Mouse (Mus musculus) gastrocnemius, adult 2 months (tissue): ENCODE results near the gene Ttf2. TPM values are rescaled to one million over a fixed set of nuclear protein-coding genes. Genes with fewer than 3 reads are reported as not detected.

Experiments used
- DNase-seq: peaks from one replicate; pipeline ENCODE4 v3.0.0; 2022
- H3K27ac ChIP-seq: fragments of 200-600 bp; 2 replicates; pipeline ENCODE4 v1.8.1; 2022; ENCODE audit warnings: mild to moderate bottlenecking
- H3K4me3 ChIP-seq: fragments of 200-600 bp; 2 replicates; pipeline ENCODE4 v1.8.1; 2022; ENCODE audit warnings: mild to moderate bottlenecking, moderate library complexity
- CTCF ChIP-seq: fragments of 200-600 bp; IDR thresholded peaks from 2 replicates; pipeline ENCODE4 v1.8.1; 2022; ENCODE audit warnings: antibody characterized with exemption, mild to moderate bottlenecking, moderate library complexity
- intact Hi-C: fragments of 180-260 bp; cut with DNase I; formaldehyde crosslinking; loops from one replicate; pipeline ENCODE4 v1.15.1; 2025
- total RNA-seq, 2 experiments: library from RNA; stranded (reverse); gene quantifications; 2 replicates each; pipeline ENCODE4 v1.2.3; 2021

Ttf2 gene
- total RNA-seq, 2 experiments from 2014 or later, result 2.5 to 3.1 TPM

DNA sequence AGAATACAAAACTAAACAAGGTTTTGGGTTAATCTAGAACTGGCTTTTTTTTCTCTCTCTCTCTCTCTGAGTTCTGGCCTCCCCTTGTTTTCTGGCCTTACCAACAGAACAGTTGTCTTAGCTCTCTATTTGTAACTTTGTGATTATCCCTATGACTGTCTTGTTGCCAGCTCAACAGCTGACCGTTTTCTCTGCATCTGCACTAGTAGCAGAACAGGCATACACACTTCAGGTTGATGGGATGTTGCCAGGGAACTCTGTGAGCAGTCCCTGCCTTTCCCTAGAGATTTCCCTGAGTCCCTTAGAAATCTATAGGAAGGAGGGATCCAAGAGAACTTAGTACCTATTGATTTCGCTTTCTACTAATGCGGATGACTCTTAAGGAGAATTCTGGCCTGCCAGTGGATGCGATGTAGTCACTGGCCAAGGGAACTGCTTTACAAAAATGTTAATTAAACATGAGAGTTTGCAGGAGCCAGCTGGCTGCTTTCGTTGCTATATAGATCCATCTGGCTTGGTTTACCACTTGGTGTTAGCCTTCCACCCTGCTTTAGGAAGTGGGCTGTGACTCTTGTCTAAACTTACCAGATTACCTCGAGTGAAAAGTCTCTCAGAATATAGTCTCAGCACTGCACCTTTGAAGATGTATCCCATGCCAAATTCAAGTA lies 45.3 kb downstream of the Ttf2 start:
- TF ChIP-seq CTCF, result no peak
- intact Hi-C loops, result loop anchor here (5.0 to 10.0 kb wide), 3 partner anchors 43 to 681 kb away; partner anchors contain the start of genes Atp1a1 and Ttf2
- Histone ChIP-seq H3K4me3 (0 out of 2 replicates have a peak overlapping the region, but pooled peaks have one; percentile 15), H3K27ac (peak overlapping the region; percentile 59; the same call in 1 of the 2 replicates)
- DNase-seq, result no peak

DNA sequence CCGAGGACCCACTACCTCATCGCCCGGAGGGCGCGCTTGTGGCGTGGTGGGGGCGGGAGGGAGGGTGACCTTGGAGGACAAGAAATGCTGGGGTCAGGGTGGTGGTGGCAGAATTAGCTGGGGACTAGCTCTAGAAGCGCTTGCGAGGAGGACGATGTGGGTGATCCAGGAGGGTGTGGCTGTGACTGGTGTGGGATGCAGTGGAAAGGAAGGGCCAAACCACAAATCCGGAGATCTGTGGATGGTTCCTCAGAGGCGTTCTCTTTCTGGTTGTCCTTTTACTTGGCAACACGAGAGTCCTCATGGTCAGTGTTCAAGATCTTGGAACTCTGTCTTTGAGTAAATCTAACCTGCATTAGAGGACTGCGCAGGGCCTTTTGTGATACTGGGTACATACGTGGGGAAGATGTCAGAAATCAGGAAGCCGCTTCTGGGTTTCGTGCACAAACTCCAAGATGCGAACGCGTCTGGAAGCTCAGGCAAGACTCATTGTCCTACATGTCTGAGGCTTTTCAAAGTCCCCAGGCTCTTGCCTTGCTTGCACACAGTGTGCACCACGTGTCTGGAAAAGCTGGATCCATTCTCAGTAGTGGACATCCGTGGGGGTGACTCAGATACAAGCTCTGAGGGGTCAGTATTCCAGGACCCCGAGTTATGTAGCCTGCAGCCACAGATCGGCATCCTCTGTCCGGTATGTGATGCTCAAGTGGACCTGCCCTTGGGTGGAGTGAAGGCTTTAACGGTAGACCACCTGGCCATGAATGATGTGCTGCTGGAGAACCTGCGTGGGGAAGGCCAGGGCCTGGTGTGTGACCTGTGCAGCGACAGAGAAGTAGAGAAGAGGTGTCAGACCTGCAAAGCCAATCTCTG lies 46.7 kb downstream of the Ttf2 start:
- no peak for DNase-seq
- Histone ChIP-seq H3K4me3 (peak overlapping the region; percentile 81), H3K27ac (peak overlapping the region; percentile 92)
- no peak for TF ChIP-seq CTCF
- intact Hi-C loops, result loop anchor here (5.0 to 10.0 kb wide), 3 partner anchors 45 to 682 kb away; partner anchors contain the start of genes Atp1a1 and Ttf2

DNA sequence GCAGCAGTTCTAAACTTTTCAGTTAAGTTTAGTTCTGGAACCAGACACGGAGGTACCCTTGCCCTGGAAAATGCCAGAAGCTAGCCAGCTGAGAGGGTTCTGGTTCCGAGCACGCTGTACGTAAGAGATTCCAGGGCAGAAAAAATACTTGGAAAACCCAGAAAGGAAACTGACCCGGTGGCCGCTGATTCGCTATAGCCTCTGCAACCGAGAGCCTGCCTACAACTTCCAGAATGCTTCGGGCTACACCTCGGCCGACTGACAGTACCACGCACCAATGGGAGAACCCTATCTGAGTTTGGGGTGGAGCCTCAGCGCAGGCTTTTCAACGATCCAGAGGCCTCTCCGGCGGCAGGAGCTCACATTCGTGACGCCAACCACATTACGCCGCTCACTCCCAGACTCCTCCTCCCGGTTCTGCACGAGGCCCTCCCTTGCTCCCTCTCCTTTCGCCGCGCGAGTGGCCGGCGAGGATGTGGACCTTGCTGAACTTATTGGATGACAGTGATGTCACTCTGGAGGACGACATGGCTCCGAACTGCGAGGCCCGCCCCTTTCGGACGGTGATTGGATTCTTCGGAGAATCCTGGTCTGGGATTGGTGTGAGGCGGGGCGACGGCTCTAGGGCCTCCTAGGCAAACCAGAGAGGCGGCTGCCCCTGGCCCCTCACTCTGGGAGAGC lies 47.5 kb downstream of the Ttf2 start, which contains the start of gene Trim45:
TSS of gene Trim45 (plus strand) at position 378 of the 681 bp plus-strand sequence.
- no peak for TF ChIP-seq CTCF
- Histone ChIP-seq H3K27ac (peak within 1 kb of the TSS; percentile 92), H3K4me3 (peak within 1 kb of the TSS; percentile 81)
- DNase-seq, result peak; percentile 98
- intact Hi-C loops, result loop anchor here (5.0 to 10.0 kb wide), 3 partner anchors 45 to 683 kb away; partner anchors contain the start of genes Atp1a1 and Ttf2

DNA sequence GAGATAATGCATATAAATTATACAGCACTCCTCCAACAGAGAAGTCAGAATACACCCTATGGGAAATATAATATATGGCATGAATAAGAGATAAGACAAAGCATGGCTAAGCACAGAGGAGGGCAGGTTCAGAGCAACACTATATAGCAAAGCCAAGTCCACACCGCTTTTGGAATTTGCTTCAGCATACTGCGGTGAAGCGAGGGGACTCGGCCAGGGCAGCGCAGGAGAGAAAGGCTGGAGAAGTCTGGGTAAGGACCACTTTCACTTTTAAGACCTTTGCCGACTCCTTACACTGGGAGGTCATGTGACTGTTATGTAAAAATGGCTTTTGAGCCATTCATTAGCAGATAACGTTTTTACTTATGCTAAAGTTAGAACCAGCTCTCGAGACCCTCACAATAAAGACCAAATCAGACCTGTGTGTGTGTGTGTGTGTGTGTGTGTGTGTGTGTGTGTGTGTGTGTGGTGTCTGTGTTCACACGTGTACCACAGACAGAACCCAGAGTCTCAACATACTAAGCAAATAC lies 48.8 kb downstream of the Ttf2 start:
- no peak overlapping the region for H3K4me3 ChIP-seq
- no peak overlapping the region for H3K27ac ChIP-seq
- DNase-seq, result no peak
- intact Hi-C loops, result loop anchor here (5.0 to 10.0 kb wide), 3 partner anchors 47 to 684 kb away; partner anchors contain the start of genes Atp1a1 and Ttf2
- TF ChIP-seq CTCF, result no peak

DNA sequence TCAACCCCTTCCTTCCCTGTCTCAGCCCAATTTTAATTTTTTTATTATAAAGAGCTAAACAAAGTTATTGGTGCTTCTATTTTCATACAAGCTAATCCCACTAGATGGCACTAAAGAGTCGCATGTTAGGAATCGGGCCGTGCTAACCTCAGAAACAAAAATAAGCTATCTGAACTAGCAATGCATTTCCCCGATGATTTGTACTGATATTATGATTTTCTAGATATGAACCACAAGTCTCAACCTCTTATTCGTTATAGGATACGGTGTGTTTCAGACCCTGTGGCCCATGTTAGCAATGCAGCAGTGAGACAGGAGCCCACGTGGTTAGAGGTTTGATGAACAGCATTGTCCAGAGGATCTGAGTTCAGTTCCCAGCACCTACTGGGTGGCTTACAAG lies 52.6 kb downstream of the Ttf2 start:
- TF ChIP-seq CTCF, result peak; percentile 76
- no peak for DNase-seq
- intact Hi-C loops, result no loop called here
- Histone ChIP-seq H3K27ac (no peak overlapping the region), H3K4me3 (0 out of 2 replicates have a peak overlapping the region, but pooled peaks have one; percentile 25)

DNA sequence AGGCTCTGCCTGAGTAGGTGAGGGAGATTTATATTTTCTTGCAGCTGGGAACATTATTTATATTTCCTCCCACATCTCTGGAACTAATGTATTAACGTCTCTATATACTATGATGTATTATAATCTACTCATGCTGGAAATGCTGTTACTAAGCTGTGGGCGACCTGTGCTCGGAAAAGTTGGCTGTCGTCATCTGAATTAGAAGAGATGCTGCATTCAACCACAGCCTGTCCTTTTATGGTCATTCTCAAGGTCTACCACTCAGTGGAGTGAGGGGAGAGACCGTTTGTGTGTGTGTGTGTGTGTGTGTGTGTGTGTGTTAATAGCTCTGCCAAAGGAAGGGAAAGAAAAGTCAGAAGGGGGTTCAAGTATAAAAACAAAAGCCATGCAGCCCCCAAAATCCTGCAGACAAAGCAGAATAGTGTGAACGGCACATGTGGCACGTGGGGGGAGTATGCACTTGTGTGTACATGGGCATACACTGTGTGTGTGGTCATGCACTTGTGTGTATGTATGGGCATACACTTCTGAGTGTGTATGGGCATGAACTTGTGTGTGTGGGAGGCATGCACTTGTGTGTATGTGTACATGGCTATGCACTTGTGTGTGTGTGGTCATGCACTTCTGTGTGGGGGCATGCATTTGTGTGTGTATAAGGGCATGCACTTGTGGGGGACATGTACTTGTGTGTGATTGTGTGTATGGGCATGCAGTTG lies 57.8 kb downstream of the Ttf2 start:
- Histone ChIP-seq H3K27ac (no peak overlapping the region), H3K4me3 (no peak overlapping the region)
- no peak for DNase-seq
- intact Hi-C loops, result no loop called here
- TF ChIP-seq CTCF, result no peak

DNA sequence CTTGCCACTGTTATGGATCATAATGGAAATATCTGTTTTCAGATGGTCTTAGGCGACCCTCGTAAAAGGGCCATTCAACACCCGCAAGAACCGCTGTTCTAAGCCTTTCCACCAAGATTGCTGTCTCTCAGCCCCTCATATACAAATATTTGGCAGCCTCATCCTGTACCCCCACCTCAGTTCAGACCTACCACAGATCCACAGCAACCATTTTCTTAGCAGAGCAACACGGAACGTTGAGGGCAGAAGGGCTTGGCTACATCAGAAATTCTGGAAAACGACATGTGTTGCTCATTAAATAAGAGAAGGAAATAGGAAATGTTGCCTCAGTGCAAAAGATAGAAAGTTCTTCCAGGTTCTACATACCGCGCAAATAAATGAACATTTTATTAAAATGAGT lies 58.4 kb downstream of the Ttf2 start:
- intact Hi-C loops, result no loop called here

DNA sequence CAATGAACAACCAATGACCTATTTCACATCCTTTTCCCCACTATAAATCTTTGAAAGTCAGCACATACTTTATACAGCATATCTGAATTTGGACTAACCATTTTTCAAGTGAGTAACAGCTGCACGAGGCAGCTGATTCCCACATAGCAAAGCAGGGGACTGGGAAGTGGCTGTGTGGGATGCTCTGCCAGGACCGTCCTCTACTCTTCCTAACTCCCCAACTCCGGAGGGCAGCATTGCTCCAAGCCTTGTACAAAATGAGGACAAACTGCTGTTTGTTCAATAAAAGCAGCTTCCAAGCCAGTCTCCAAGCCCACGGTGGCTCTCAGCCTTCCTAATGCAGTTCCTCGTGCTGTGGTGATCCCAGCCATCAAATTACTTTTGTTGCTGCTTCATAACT lies 58.8 kb downstream of the Ttf2 start:
- DNase-seq, result no peak
- no peak for TF ChIP-seq CTCF
- Histone ChIP-seq H3K27ac (no peak overlapping the region), H3K4me3 (no peak overlapping the region)
- intact Hi-C loops, result no loop called here

More for the DNA sequence above, 58.4 kb downstream of the Ttf2 start:
- H3K27ac ChIP-seq, result no peak overlapping the region
- DNase-seq, result no peak
- H3K4me3 ChIP-seq, result no peak overlapping the region
- no peak for TF ChIP-seq CTCF

DNA sequence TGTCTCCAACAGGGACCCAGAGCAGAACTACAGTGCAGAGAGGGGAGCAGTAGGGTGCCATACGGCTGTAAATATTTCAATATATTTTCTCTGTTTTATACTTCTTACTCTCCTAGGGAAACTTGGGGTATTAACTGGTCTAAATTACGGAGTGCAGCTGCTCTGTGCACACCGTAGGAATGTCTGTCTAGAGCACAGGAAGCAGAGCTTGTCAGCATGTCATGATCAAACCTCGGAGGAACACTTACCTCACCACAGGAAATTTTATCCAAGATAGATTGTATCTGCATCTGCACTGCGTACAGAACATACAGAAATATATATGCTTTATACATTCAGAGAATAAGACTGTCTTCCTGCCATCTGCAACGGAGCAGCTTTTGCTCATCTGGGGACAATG lies 60.9 kb downstream of the Ttf2 start:
- intact Hi-C loops, result no loop called here
- DNase-seq, result no peak
- H3K27ac ChIP-seq, result no peak overlapping the region
- TF ChIP-seq CTCF, result no peak
- no peak overlapping the region for H3K4me3 ChIP-seq

DNA sequence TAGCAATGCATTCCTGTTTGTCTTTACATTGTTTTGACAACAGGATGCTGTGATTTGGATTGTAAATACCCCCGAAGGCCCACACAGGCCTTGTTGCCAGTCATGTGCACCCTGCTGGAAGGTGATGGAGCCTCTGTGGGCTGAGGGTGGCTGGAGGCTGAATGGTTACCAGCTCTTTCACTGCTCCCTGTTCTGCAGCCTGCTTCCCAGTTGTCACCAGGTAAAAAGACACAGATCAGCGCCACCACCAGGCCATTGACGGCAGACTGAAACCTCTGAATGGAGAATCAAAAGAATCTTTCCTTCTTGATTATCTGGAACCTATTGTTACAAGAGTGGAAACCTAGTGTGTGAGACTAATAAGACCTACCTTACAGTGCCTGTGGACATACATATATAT lies 62.5 kb downstream of the Ttf2 start:
- no peak overlapping the region for H3K27ac ChIP-seq
- intact Hi-C loops, result loop anchor here (1.0 kb wide), 1 partner anchor 139 kb away; no protein-coding TSS in a partner anchor
- H3K4me3 ChIP-seq, result no peak overlapping the region
- DNase-seq, result peak; percentile 30
- TF ChIP-seq CTCF, result peak; percentile 53

DNA sequence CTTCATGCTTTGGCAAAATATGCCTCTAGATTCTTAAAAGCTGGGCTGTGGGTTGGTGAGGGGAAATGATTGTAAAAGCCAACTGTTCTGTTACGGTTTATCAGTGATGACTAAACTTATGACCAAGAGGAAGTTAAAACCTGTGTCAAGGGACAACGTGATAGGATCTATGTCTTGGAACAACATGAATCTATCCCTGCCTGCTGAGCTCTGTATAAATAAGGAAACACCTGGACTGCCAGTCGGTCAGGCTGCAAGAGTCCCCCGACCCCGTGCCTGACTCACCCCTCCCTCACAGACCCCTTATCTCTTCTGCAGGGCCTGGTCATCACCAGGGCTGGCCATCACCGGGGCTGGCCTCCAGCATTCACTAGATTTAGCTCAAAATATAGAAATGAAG lies 63.3 kb downstream of the Ttf2 start:
- DNase-seq, result no peak
- intact Hi-C loops, result loop anchor here (1.0 kb wide), 1 partner anchor 138 kb away; no protein-coding TSS in a partner anchor
- Histone ChIP-seq H3K27ac (no peak overlapping the region), H3K4me3 (no peak overlapping the region)
- no peak for TF ChIP-seq CTCF
